In genomic region chr11:116641168-116641567, GRCm38 (mm10) we compare ENCODE assay signal across 11 mouse cellular contexts. TPM values are rescaled to one million over a fixed set of nuclear protein-coding genes. Genes with fewer than 3 reads are reported as not detected.
DNase-seq lines count a peak whose midpoint lies in the region; ATAC-seq lines count a peak whose summit lies in the region.
"Had no signal": no experiment of that assay in that cellular context is flagged by ENCODE, and none has a peak within 500 bp of the region (broad histone marks: within the 10 kb centered on the region; RNA-seq: fewer than 3 reads in every experiment).

No protein-coding gene starts in this region.

- H3K4me1 ChIP-seq in embryonic facial prominence, embryonic 11.5 days (ENCODE audit: control insufficient read depth, insufficient read depth, low read length) = peaks cover 14% of the 10 kb centered on the region
- peaks cover 30% of the 10 kb centered on the region for H3K4me1 ChIP-seq in embryonic facial prominence, embryonic 10.5 days
- H3K4me1 ChIP-seq in limb, embryonic 11.5 days (ENCODE audit: control insufficient read depth, insufficient read depth, low read length) = peaks cover 28% of the 10 kb centered on the region
- H3K4me1 ChIP-seq in limb, embryonic 10.5 days = peaks cover 29% of the 10 kb centered on the region
- peaks cover 6% of the 10 kb centered on the region; the same call in 1 of the 2 replicates for H3K4me1 ChIP-seq in forebrain, embryonic 11.5 days (replicated peaks; ENCODE audit: control insufficient read depth, insufficient read depth, low read length)

- no peak overlapping the region for H3K4me2 ChIP-seq in embryonic facial prominence, embryonic 11.5 days (ENCODE audit: low read depth, low read length)
- no peak overlapping the region for H3K4me2 ChIP-seq in limb, embryonic 11.5 days (ENCODE audit: low read depth, severe bottlenecking)
- H3K4me2 ChIP-seq in forebrain, embryonic 11.5 days (ENCODE audit: low read depth, low read length, severe bottlenecking) = no peak overlapping the region
- H3K4me2 ChIP-seq: midbrain, embryonic 12.5 days had no signal

- H3K27me3 ChIP-seq in embryonic facial prominence, embryonic 11.5 days (ENCODE audit: control insufficient read depth, insufficient read depth, low read length) = no peaks in the 10 kb centered on the region
- H3K27me3 ChIP-seq in embryonic facial prominence, embryonic 10.5 days (replicated peaks; ENCODE audit: low read depth, poor library complexity, severe bottlenecking) = peaks cover 1% of the 10 kb centered on the region; the same call in 1 of the 2 replicates
- no peaks in the 10 kb centered on the region for H3K27me3 ChIP-seq in limb, embryonic 11.5 days (ENCODE audit: control insufficient read depth, insufficient read depth, low read length)
- no peaks in the 10 kb centered on the region for H3K27me3 ChIP-seq in limb, embryonic 10.5 days (ENCODE audit: low read depth, poor library complexity, severe bottlenecking)
- H3K27me3 ChIP-seq in forebrain, embryonic 11.5 days (ENCODE audit: control insufficient read depth, insufficient read depth, low read length) = no peaks in the 10 kb centered on the region

- no peaks in the 10 kb centered on the region for H3K9me3 ChIP-seq in embryonic facial prominence, embryonic 11.5 days (replicated peaks; ENCODE audit: control insufficient read depth, low read length)
- no peaks in the 10 kb centered on the region for H3K9me3 ChIP-seq in embryonic facial prominence, embryonic 10.5 days
- H3K9me3 ChIP-seq in limb, embryonic 11.5 days (ENCODE audit: control insufficient read depth, low read length) = no peaks in the 10 kb centered on the region
- no peaks in the 10 kb centered on the region for H3K9me3 ChIP-seq in limb, embryonic 10.5 days (replicated peaks)
- H3K9me3 ChIP-seq in forebrain, embryonic 11.5 days (ENCODE audit: control insufficient read depth, low read length) = no peaks in the 10 kb centered on the region
- H3K9me3 ChIP-seq: midbrain, embryonic 12.5 days had no signal

- H3K4me3 ChIP-seq in embryonic facial prominence, embryonic 11.5 days (ENCODE audit: low read depth, low read length) = no peak overlapping the region
- H3K4me3 ChIP-seq in embryonic facial prominence, embryonic 10.5 days = no peak overlapping the region
- no peak overlapping the region for H3K4me3 ChIP-seq in limb, embryonic 11.5 days (ENCODE audit: low read depth, low read length)
- no peak overlapping the region for H3K4me3 ChIP-seq in limb, embryonic 10.5 days
- no peak overlapping the region for H3K4me3 ChIP-seq in forebrain, embryonic 11.5 days (ENCODE audit: low read depth, low read length)
- H3K4me3 ChIP-seq: midbrain, embryonic 12.5 days had no signal

- WGBS in embryonic facial prominence, embryonic 11.5 days = 50% methylated on average over 5 of the region's 5 CpGs
- 44% methylated on average over 5 of the region's 5 CpGs for WGBS in embryonic facial prominence, embryonic 10.5 days
- 48% methylated on average over 5 of the region's 5 CpGs for WGBS in limb, embryonic 11.5 days
- 48% methylated on average over 5 of the region's 5 CpGs for WGBS in limb, embryonic 10.5 days
- 43% methylated on average over 5 of the region's 5 CpGs for WGBS in forebrain, embryonic 11.5 days

- no peak overlapping the region for H3K9ac ChIP-seq in embryonic facial prominence, embryonic 11.5 days (replicated peaks; ENCODE audit: low read length)
- no peak overlapping the region for H3K9ac ChIP-seq in limb, embryonic 11.5 days (ENCODE audit: low read length)
- H3K9ac ChIP-seq in forebrain, embryonic 11.5 days (ENCODE audit: low read length) = no peak overlapping the region
- H3K9ac ChIP-seq: midbrain, embryonic 12.5 days had no signal

- ATAC-seq in embryonic facial prominence, embryonic 11.5 days (replicated peaks; ENCODE audit: insufficient number of reproducible peaks, low FRiP score, low TSS enrichment, low read depth) = no peak
- no peak for ATAC-seq in limb, embryonic 11.5 days (ENCODE audit: insufficient number of reproducible peaks, low FRiP score, low TSS enrichment, low read depth)
- ATAC-seq in forebrain, embryonic 11.5 days (replicated peaks; ENCODE audit: low FRiP score) = no peak
- ATAC-seq: forebrain, embryonic 14.5 days had no signal

- DNase-seq in embryonic facial prominence, embryonic 11.5 days (ENCODE audit: low spot score) = peak; percentile 40
- no peak for DNase-seq in embryonic facial prominence, embryonic 10.5 days (ENCODE audit: low spot score)
- DNase-seq in limb, embryonic 11.5 days (ENCODE audit: low spot score) = peak; percentile 69
- no peak for DNase-seq in limb, embryonic 10.5 days (ENCODE audit: low spot score)
- DNase-seq in NIH3T3 (ENCODE audit: low read depth) = peak; percentile 44
- DNase-seq in retina, embryonic 14.5 days (ENCODE audit: low spot score) = peak; percentile 56
- no peak for DNase-seq in neural tube, embryonic 10.5 days (ENCODE audit: extremely low spot score, low spot score)
- DNase-seq in forebrain, embryonic 11.5 days (ENCODE audit: low spot score) = no peak

- no peak overlapping the region for H3K27ac ChIP-seq in embryonic facial prominence, embryonic 11.5 days (replicated peaks; ENCODE audit: low read depth, low read length)
- H3K27ac ChIP-seq in embryonic facial prominence, embryonic 10.5 days (replicated peaks) = no peak overlapping the region
- no peak overlapping the region for H3K27ac ChIP-seq in limb, embryonic 11.5 days (replicated peaks; ENCODE audit: low read depth, low read length)
- H3K27ac ChIP-seq in limb, embryonic 10.5 days = no peak overlapping the region
- no peak overlapping the region for H3K27ac ChIP-seq in forebrain, embryonic 11.5 days (ENCODE audit: low read depth, low read length)
- H3K27ac ChIP-seq: midbrain, embryonic 12.5 days had no signal

- H3K36me3 ChIP-seq in embryonic facial prominence, embryonic 11.5 days (replicated peaks; ENCODE audit: control insufficient read depth, insufficient read depth, low read depth, low read length) = no peaks in the 10 kb centered on the region
- no peaks in the 10 kb centered on the region for H3K36me3 ChIP-seq in embryonic facial prominence, embryonic 10.5 days (replicated peaks)
- H3K36me3 ChIP-seq in limb, embryonic 11.5 days (ENCODE audit: control insufficient read depth, insufficient read depth, low read length) = no peaks in the 10 kb centered on the region
- no peaks in the 10 kb centered on the region for H3K36me3 ChIP-seq in limb, embryonic 10.5 days
- H3K36me3 ChIP-seq in forebrain, embryonic 11.5 days (ENCODE audit: control insufficient read depth, insufficient read depth, low read length) = no peaks in the 10 kb centered on the region
- H3K36me3 ChIP-seq: midbrain, embryonic 12.5 days had no signal

RNA-seq across cellular contexts. Expression of gene Prcd, which starts 12.2 kb away (rescaled TPM):
- polyA plus RNA-seq in embryonic facial prominence, embryonic 11.5 days (2014; fragmentation: Nextera tagmentation; extraction: Ambion mirVana) = 0.43 and 0.77 TPM in 2 replicates
- polyA plus RNA-seq in embryonic facial prominence, embryonic 10.5 days (2016; fragmentation: Nextera tagmentation; extraction: Ambion mirVana) = 0.76 and 1.2 TPM in 2 replicates
- 0.95 and 0.97 TPM in 2 replicates for polyA plus RNA-seq in limb, embryonic 11.5 days (2014; fragmentation: Nextera tagmentation; extraction: Ambion mirVana)
- 0.16 and 0.25 TPM in 2 replicates for polyA plus RNA-seq in limb, embryonic 10.5 days (2016; fragmentation: Nextera tagmentation; extraction: Ambion mirVana)
- polyA plus RNA-seq in forebrain, embryonic 11.5 days (2014; fragmentation: Nextera tagmentation; extraction: Ambion mirVana) = 0.23 and 0.67 TPM in 2 replicates

RNA-seq across cellular contexts. Expression of gene Cygb, which starts 12.9 kb away (rescaled TPM):
- polyA plus RNA-seq in embryonic facial prominence, embryonic 11.5 days (2014; fragmentation: Nextera tagmentation; extraction: Ambion mirVana) = 3.5 and 3.8 TPM in 2 replicates
- polyA plus RNA-seq in embryonic facial prominence, embryonic 10.5 days (2016; fragmentation: Nextera tagmentation; extraction: Ambion mirVana) = 5.0 and 5.7 TPM in 2 replicates
- 2.3 and 2.8 TPM in 2 replicates for polyA plus RNA-seq in limb, embryonic 11.5 days (2014; fragmentation: Nextera tagmentation; extraction: Ambion mirVana)
- 2.7 and 5.8 TPM in 2 replicates for polyA plus RNA-seq in limb, embryonic 10.5 days (2016; fragmentation: Nextera tagmentation; extraction: Ambion mirVana)
- polyA plus RNA-seq in forebrain, embryonic 11.5 days (2014; fragmentation: Nextera tagmentation; extraction: Ambion mirVana) = 1.7 TPM in 2 replicates

RNA-seq across cellular contexts. Expression of gene Rhbdf2, which starts 14.3 kb away (rescaled TPM):
- polyA plus RNA-seq in embryonic facial prominence, embryonic 11.5 days (2014; fragmentation: Nextera tagmentation; extraction: Ambion mirVana) = 2.8 and 3.1 TPM in 2 replicates
- 5.5 and 6.1 TPM in 2 replicates for polyA plus RNA-seq in embryonic facial prominence, embryonic 10.5 days (2016; fragmentation: Nextera tagmentation; extraction: Ambion mirVana)
- 3.1 and 3.9 TPM in 2 replicates for polyA plus RNA-seq in limb, embryonic 11.5 days (2014; fragmentation: Nextera tagmentation; extraction: Ambion mirVana)
- 4.4 and 5.2 TPM in 2 replicates for polyA plus RNA-seq in limb, embryonic 10.5 days (2016; fragmentation: Nextera tagmentation; extraction: Ambion mirVana)
- polyA plus RNA-seq in forebrain, embryonic 11.5 days (2014; fragmentation: Nextera tagmentation; extraction: Ambion mirVana) = 2.5 and 2.7 TPM in 2 replicates

RNA-seq across cellular contexts. Expression of gene Aanat, which starts 54.9 kb away (rescaled TPM):
- not detected in 2 replicates for polyA plus RNA-seq in embryonic facial prominence, embryonic 11.5 days (2014; fragmentation: Nextera tagmentation; extraction: Ambion mirVana)
- not detected in 2 replicates for polyA plus RNA-seq in embryonic facial prominence, embryonic 10.5 days (2016; fragmentation: Nextera tagmentation; extraction: Ambion mirVana)
- polyA plus RNA-seq in limb, embryonic 11.5 days (2014; fragmentation: Nextera tagmentation; extraction: Ambion mirVana) = 0.28 TPM in 1 of 2 replicates, not detected in the other
- not detected in 2 replicates for polyA plus RNA-seq in limb, embryonic 10.5 days (2016; fragmentation: Nextera tagmentation; extraction: Ambion mirVana)
- polyA plus RNA-seq in forebrain, embryonic 11.5 days (2014; fragmentation: Nextera tagmentation; extraction: Ambion mirVana) = not detected in 2 replicates
- polyA plus RNA-seq: kidney, embryonic 14.5 days had no signal

RNA-seq across cellular contexts. Expression of gene Ube2o, which starts 59.9 kb away (rescaled TPM):
- 17.2 and 17.4 TPM in 2 replicates for polyA plus RNA-seq in embryonic facial prominence, embryonic 11.5 days (2014; fragmentation: Nextera tagmentation; extraction: Ambion mirVana)
- 12.0 and 12.4 TPM in 2 replicates for polyA plus RNA-seq in embryonic facial prominence, embryonic 10.5 days (2016; fragmentation: Nextera tagmentation; extraction: Ambion mirVana)
- polyA plus RNA-seq in limb, embryonic 11.5 days (2014; fragmentation: Nextera tagmentation; extraction: Ambion mirVana) = 19.4 and 24.1 TPM in 2 replicates
- 12.7 and 16.4 TPM in 2 replicates for polyA plus RNA-seq in limb, embryonic 10.5 days (2016; fragmentation: Nextera tagmentation; extraction: Ambion mirVana)
- polyA plus RNA-seq in forebrain, embryonic 11.5 days (2014; fragmentation: Nextera tagmentation; extraction: Ambion mirVana) = 23.5 and 25.9 TPM in 2 replicates

Comparison
In these comparisons a context has a peak if more than half of its experiments do, and no peak if none do; other contexts are left out.
1. DNase-seq: peak in embryonic facial prominence, embryonic 11.5 days (single experiment), limb, embryonic 11.5 days (single experiment), NIH3T3 (single experiment) and retina, embryonic 14.5 days (single experiment); none in embryonic facial prominence, embryonic 10.5 days (single experiment), limb, embryonic 10.5 days (single experiment), neural tube, embryonic 10.5 days (single experiment) and forebrain, embryonic 11.5 days (single experiment).